Mouse (Mus musculus): ENCODE measurements at regions not wholly inside any gene's neighbourhood (a gene's known extent, or its start where the extent isn't known, plus 50 kb on each side); places are given as distances from the start of the nearest gene placed in this dataset.

- DNase-seq (ENCODE audit: low read depth), result no peak
Measured at GRCm38 (mm10) chr4:11903861-11904260, 77.2 kb downstream of the Gm10604 start.

- no peak for DNase-seq (ENCODE audit: low read depth)
Measured at GRCm38 (mm10) chr4:11903401-11903800, 77.7 kb downstream of the Gm10604 start.

- DNase-seq (ENCODE audit: low read depth), result no peak
Measured at GRCm38 (mm10) chr4:11899979-11900624, 81.0 kb downstream of the Gm10604 start.

- DNase-seq (ENCODE audit: low read depth), result no peak
Measured at GRCm38 (mm10) chr4:11897231-11897630, 83.8 kb downstream of the Gm10604 start.

GRCm38 (mm10) chr4:11895857-11896825, 84.9 kb downstream of the Gm10604 start:
- DNase-seq (ENCODE audit: low read depth), result peak; percentile 30

- no peak for DNase-seq (ENCODE audit: low read depth)
Measured at GRCm38 (mm10) chr4:11893560-11894205, 87.4 kb downstream of the Gm10604 start.

GRCm38 (mm10) chr4:11889039-11889600, 91.9 kb downstream of the Gm10604 start:
- no peak for DNase-seq (ENCODE audit: low read depth)

- no peak for DNase-seq (ENCODE audit: low read depth)
Measured at GRCm38 (mm10) chr4:11887377-11887776, 93.7 kb downstream of the Gm10604 start.

- DNase-seq (ENCODE audit: low read depth), result no peak
Measured at GRCm38 (mm10) chr4:11885499-11885898, 95.6 kb downstream of the Gm10604 start.

- DNase-seq (ENCODE audit: low read depth), result no peak
Measured at GRCm38 (mm10) chr4:11884818-11885217, 96.2 kb downstream of the Gm10604 start.

- DNase-seq (ENCODE audit: low read depth), result no peak
Measured at GRCm38 (mm10) chr4:11883295-11883694, 97.8 kb downstream of the Gm10604 start.

- DNase-seq (ENCODE audit: low read depth), result no peak
Measured at GRCm38 (mm10) chr4:11882666-11883065, 98.4 kb downstream of the Gm10604 start.

GRCm38 (mm10) chr4:11878638-11879037, 102.4 kb downstream of the Gm10604 start:
- DNase-seq (ENCODE audit: low read depth), result no peak

GRCm38 (mm10) chr4:11877945-11878344, 103.1 kb downstream of the Gm10604 start:
- DNase-seq (ENCODE audit: low read depth), result no peak

- no peak for DNase-seq (ENCODE audit: low read depth)
Measured at GRCm38 (mm10) chr4:11876009-11876408, 105.1 kb downstream of the Gm10604 start.

GRCm38 (mm10) chr4:11874586-11875264, 106.3 kb downstream of the Gm10604 start:
- no peak for DNase-seq (ENCODE audit: low read depth)

- DNase-seq (ENCODE audit: low read depth), result no peak
Measured at GRCm38 (mm10) chr4:11872036-11872435, 109.0 kb downstream of the Gm10604 start.

GRCm38 (mm10) chr4:11869721-11870120, 111.3 kb downstream of the Gm10604 start:
- peak; percentile 53 for DNase-seq (ENCODE audit: low read depth)

- no peak for DNase-seq (ENCODE audit: low read depth)
Measured at GRCm38 (mm10) chr4:11868565-11868964, 112.5 kb downstream of the Gm10604 start.
